Mouse (Mus musculus) right cerebral cortex, postnatal 36 days (tissue): ENCODE measurements at regions not wholly inside any gene's neighbourhood (a gene's known extent, or its start where the extent isn't known, plus 50 kb on each side); places are given as distances from the start of the nearest gene placed in this dataset.

Experiments
- DNase-seq, 2 experiments: peaks; one replicate each; pipeline ENCODE4 v3.0.0; 2022; ENCODE audit warnings: low spot score in 2 of 2, mixed read lengths in 1 of 2

- no peak for DNase-seq
These were observed 95.0 kb upstream of the Sox5 start for GRCm38 (mm10) chr6:144876758-144877157.

GRCm38 (mm10) chr6:144875862-144876261 lies 94.1 kb upstream of the Sox5 start:
- no peak for DNase-seq

- DNase-seq: no peak
These were observed 92.5 kb upstream of the Sox5 start for GRCm38 (mm10) chr6:144874251-144874650.

GRCm38 (mm10) chr6:144870949-144871348 lies 89.2 kb upstream of the Sox5 start:
- no peak for DNase-seq

- DNase-seq: no peak
These were observed 85.6 kb upstream of the Sox5 start for GRCm38 (mm10) chr6:144867333-144867732.

GRCm38 (mm10) chr6:144864026-144864425 lies 82.2 kb upstream of the Sox5 start:
- DNase-seq: no peak

GRCm38 (mm10) chr6:144863430-144863994 lies 81.7 kb upstream of the Sox5 start:
- no peak for DNase-seq

- DNase-seq: no peak
These were observed 59.7 kb upstream of the Sox5 start for GRCm38 (mm10) chr6:144841510-144841909.

GRCm38 (mm10) chr6:144839383-144839782 lies 57.6 kb upstream of the Sox5 start:
- no peak for DNase-seq

GRCm38 (mm10) chr6:144834323-144835183 lies 52.8 kb upstream of the Sox5 start:
- DNase-seq: no peak
